In the genomic region with DNA sequence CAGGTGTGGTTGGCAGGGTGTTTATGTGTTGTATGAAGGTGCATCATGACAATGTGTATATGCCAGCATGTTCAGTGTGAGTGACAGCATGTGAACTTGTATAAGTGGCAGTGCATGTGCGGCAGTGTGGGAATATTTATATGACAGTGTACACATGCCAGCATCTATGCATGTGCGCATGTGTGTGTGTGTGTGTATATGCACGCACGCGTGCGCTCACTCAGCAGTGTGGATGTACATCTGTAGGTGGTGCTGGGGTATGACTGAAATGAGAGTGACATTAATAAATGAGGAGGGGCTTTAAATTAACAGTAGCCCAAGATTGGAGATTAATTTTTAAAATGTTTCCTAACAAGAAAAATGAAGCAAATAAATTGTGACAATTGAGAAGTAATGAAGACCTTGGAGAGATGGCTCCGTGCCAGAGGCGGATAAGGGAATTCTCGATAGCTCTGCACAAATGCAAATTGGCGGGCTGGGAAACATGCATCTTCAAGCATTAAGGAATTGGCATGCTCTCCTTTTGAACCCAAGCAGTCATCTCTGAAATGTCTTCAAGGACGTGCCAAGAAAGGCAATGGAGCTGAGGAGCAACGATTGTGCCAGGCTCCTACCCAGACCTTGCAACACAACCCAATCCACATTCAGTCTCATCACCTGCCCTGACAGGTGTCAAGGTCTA, we compare ENCODE assay signal across 18 mouse cellular contexts.
DNase-seq lines count a peak whose midpoint lies in the region; ATAC-seq lines count a peak whose summit lies in the region.
"Had no signal": no experiment of that assay in that cellular context is flagged by ENCODE, and none has a peak within 500 bp of the region (broad histone marks: within the 10 kb centered on the region; RNA-seq: fewer than 3 reads in every experiment).

No protein-coding gene starts in this region.

- no peak overlapping the region for H3K27ac ChIP-seq in hindbrain, embryonic 13.5 days
- no peak overlapping the region for H3K27ac ChIP-seq in hindbrain, embryonic 10.5 days
- 0 out of 2 replicates have a peak overlapping the region, but pooled peaks have one; percentile 25 for H3K27ac ChIP-seq in neural tube, embryonic 15.5 days (replicated peaks)
- H3K27ac ChIP-seq in intestine, embryonic 15.5 days, result no peak overlapping the region
- H3K27ac ChIP-seq: hindbrain, embryonic 15.5 days; left cerebral cortex, adult 2 months; limb, embryonic 12.5 days; liver, embryonic 14.5 days; stomach, postnatal 0 days had no signal

- DNase-seq in adrenal gland, postnatal 14 days, result peak; percentile 13
- no peak for DNase-seq in adrenal gland, adult 18-20 months (ENCODE audit: low spot score in 2 of 2)
- DNase-seq in hindbrain, embryonic 10.5 days (ENCODE audit: low spot score), result no peak
- peak; percentile 36 for DNase-seq in retina, postnatal 1 day
- DNase-seq in retina, embryonic 14.5 days (ENCODE audit: low spot score), result no peak
- DNase-seq: cerebellum, postnatal 25 days; gastrocnemius, postnatal 14 days; kidney, adult 18-20 months; kidney, postnatal 25 days; thymus, postnatal 36 days had no signal

- no peaks in the 10 kb centered on the region for H3K27me3 ChIP-seq in hindbrain, embryonic 13.5 days
- H3K27me3 ChIP-seq in hindbrain, embryonic 10.5 days (ENCODE audit: insufficient read depth, poor library complexity, severe bottlenecking), result no peaks in the 10 kb centered on the region
- no peaks in the 10 kb centered on the region for H3K27me3 ChIP-seq in neural tube, embryonic 15.5 days (replicated peaks)
- H3K27me3 ChIP-seq in intestine, embryonic 15.5 days (replicated peaks), result no peaks in the 10 kb centered on the region
- H3K27me3 ChIP-seq: hindbrain, embryonic 15.5 days; limb, embryonic 12.5 days had no signal

- WGBS in hindbrain, embryonic 13.5 days, result 75% methylated on average over 12 of the region's 12 CpGs
- 93% methylated on average over 12 of the region's 12 CpGs for WGBS in hindbrain, embryonic 10.5 days
- 72% methylated on average over 12 of the region's 12 CpGs for WGBS in neural tube, embryonic 15.5 days
- 88% methylated on average over 12 of the region's 12 CpGs for WGBS in intestine, embryonic 15.5 days

- no peak overlapping the region for H3K4me3 ChIP-seq in hindbrain, embryonic 13.5 days
- H3K4me3 ChIP-seq in hindbrain, embryonic 10.5 days, result no peak overlapping the region
- no peak overlapping the region for H3K4me3 ChIP-seq in neural tube, embryonic 15.5 days (replicated peaks)
- no peak overlapping the region for H3K4me3 ChIP-seq in intestine, embryonic 15.5 days (replicated peaks)
- H3K4me3 ChIP-seq: hindbrain, embryonic 15.5 days; left cerebral cortex, adult 2 months; limb, embryonic 12.5 days had no signal

- H3K4me1 ChIP-seq in hindbrain, embryonic 13.5 days (replicated peaks), result peaks cover 15% of the 10 kb centered on the region
- H3K4me1 ChIP-seq in hindbrain, embryonic 10.5 days (replicated peaks), result no peaks in the 10 kb centered on the region
- H3K4me1 ChIP-seq in neural tube, embryonic 15.5 days, result peaks cover 16% of the 10 kb centered on the region
- H3K4me1 ChIP-seq in intestine, embryonic 15.5 days (replicated peaks), result no peaks in the 10 kb centered on the region

- no peak overlapping the region for H3K9ac ChIP-seq in hindbrain, embryonic 13.5 days
- no peak overlapping the region for H3K9ac ChIP-seq in neural tube, embryonic 15.5 days (replicated peaks)
- no peak overlapping the region for H3K9ac ChIP-seq in intestine, embryonic 15.5 days
- H3K9ac ChIP-seq: hindbrain, embryonic 15.5 days; limb, embryonic 12.5 days; liver, embryonic 14.5 days had no signal

- H3K9me3 ChIP-seq in hindbrain, embryonic 13.5 days, result no peaks in the 10 kb centered on the region
- H3K9me3 ChIP-seq in hindbrain, embryonic 10.5 days, result no peaks in the 10 kb centered on the region
- H3K9me3 ChIP-seq in neural tube, embryonic 15.5 days (replicated peaks), result no peaks in the 10 kb centered on the region
- no peaks in the 10 kb centered on the region for H3K9me3 ChIP-seq in intestine, embryonic 15.5 days
- H3K9me3 ChIP-seq: hindbrain, embryonic 15.5 days; limb, embryonic 12.5 days had no signal

- H3K4me2 ChIP-seq in hindbrain, embryonic 13.5 days, result no peak overlapping the region
- H3K4me2 ChIP-seq in neural tube, embryonic 15.5 days, result no peak overlapping the region
- no peak overlapping the region for H3K4me2 ChIP-seq in intestine, embryonic 15.5 days (replicated peaks)
- H3K4me2 ChIP-seq: hindbrain, embryonic 15.5 days; limb, embryonic 12.5 days had no signal

- no peaks in the 10 kb centered on the region for H3K36me3 ChIP-seq in hindbrain, embryonic 13.5 days
- no peaks in the 10 kb centered on the region for H3K36me3 ChIP-seq in hindbrain, embryonic 10.5 days
- no peaks in the 10 kb centered on the region for H3K36me3 ChIP-seq in neural tube, embryonic 15.5 days
- H3K36me3 ChIP-seq in intestine, embryonic 15.5 days, result no peaks in the 10 kb centered on the region
- H3K36me3 ChIP-seq: hindbrain, embryonic 15.5 days; limb, embryonic 12.5 days had no signal

- ATAC-seq in hindbrain, embryonic 13.5 days (ENCODE audit: low FRiP score), result 0 out of 2 replicates have a peak, but pooled peaks have one; percentile 46
- ATAC-seq in neural tube, embryonic 15.5 days (ENCODE audit: low FRiP score), result peak; percentile 48; the same call in 1 of the 2 replicates
- no peak for ATAC-seq in intestine, embryonic 15.5 days

Comparison
In these comparisons a context has a peak if more than half of its experiments do, and no peak if none do; other contexts are left out.
1. DNase-seq: peak in adrenal gland, postnatal 14 days (single experiment) and retina, postnatal 1 day (single experiment); none in adrenal gland, adult 18-20 months (0 of 2), hindbrain, embryonic 10.5 days (single experiment) and retina, embryonic 14.5 days (single experiment).